Mouse (Mus musculus): ENCODE measurements at regions not wholly inside any gene's neighbourhood (a gene's known extent, or its start where the extent isn't known, plus 50 kb on each side); places are given as distances from the start of the nearest gene placed in this dataset.
A peak's percentile ranks its signal among the peaks of the same experiment; 100 is the strongest.
"Not testable (repeated sequence)": the region's sequence is repeated elsewhere in the genome, so short reads cannot be mapped to it uniquely, and the experiment has no call there.

- no peak for DNase-seq (ENCODE audit: low spot score)
Measured at GRCm38 (mm10) chr8:126877039-126877365, 68.6 kb downstream of the Tomm20 start.

GRCm38 (mm10) chr8:126876300-126877038 lies 69.2 kb downstream of the Tomm20 start:
- DNase-seq (ENCODE audit: low spot score): peak; percentile 41

DNA sequence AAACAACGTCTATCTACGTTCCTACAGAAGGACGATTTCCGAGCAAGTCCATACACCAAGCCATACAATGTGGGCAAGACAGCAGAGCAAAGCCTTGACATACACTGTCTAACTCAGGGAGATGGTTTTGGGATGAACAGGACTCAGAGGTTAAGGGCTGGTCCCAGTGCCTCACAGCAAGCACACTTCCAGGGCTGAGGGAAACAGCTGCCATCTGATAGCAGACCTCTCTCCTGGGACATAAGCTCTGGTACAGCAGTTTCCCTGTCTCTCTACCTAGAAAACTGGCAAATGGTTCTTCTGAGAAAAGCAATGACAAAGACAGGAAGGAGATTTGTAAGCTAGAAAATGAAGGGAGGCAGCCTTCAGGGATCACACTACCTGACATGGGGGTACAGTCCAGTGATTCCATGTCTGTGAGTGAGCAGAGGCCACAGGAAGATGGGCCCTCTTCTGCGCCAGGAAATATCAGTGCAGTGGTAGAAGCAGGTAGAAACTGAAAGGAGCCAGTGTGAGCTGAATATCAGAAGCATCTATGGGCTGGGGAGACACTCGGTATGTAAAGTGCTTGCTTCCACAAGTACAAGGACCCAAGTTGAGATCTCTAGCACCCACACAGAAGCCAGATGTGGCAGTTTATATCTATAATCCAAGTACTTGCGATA lies 70.0 kb downstream of the Tomm20 start:
- no peak for DNase-seq (ENCODE audit: low spot score)

DNA sequence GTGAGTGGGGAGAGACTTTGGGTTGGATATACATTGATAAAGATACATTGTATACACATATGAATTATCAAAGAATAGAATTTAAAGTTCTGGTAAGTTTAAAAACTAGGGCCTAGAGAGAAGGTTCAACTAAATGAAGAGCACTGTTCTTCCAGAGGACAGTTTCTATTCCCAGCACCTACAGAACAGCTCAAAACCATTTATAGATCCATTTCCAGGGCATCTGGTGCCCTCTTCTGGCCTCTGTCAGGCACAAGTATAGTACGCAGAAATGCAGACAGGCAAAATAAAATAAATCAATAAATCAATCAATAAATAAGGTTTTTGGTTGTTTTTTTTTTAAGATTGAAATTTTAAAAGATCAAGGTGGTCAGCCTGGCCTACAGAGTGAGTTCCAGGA lies 70.8 kb downstream of the Tomm20 start:
- DNase-seq (ENCODE audit: low spot score): no peak

DNA sequence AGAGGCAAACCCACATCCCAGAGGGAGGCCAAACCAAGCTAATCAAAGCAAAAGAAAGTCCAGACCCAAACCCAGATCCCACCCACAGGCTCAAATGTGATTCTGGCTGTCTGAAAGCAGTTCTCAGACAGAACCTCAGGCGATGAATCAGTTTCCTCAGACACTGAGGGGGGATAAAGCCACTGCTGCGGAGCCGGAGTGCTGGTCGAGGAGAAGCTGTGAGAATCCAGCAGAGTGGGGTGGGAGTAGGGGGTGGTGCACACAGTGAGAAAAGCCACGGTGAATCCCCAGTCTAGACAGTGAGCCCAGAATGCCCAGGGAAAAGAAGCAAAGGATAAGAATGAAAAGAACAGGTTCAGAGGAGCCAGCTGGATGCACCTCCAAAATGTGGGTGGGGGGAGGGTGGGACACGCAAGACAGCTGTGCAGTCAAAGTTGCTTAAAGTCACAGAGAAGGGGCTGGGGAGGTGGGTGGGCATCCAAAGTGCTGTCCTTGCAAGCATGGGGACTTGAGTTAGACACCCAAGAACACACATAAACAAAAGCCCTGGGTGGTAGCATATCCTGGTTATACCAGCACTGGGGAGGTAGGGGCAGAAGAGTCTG lies 71.4 kb downstream of the Tomm20 start:
- no peak for DNase-seq (ENCODE audit: low spot score)

DNA sequence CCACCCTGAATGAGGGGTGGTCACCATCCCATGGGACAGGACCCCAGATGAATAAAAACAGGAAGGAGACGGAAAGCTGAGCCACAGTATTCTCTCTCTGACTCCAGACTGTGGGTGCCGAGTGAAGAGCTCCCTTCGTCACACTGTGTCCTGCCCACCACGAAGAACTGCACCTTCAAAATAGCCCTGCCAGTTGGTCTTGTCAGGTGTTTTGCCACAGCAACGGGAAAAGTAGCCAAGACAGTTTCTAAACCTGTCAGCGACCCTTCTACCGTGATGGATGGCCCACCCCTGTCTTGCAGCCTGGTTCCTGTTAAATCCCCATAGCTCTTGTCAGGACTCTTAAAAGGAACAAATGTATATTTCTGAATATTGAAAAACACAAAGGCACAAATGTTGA lies 72.3 kb downstream of the Tomm20 start:
- no peak for DNase-seq (ENCODE audit: low spot score)

- DNase-seq (ENCODE audit: low spot score): no peak
Measured at GRCm38 (mm10) chr8:126872574-126872973, 73.1 kb downstream of the Tomm20 start.

DNA sequence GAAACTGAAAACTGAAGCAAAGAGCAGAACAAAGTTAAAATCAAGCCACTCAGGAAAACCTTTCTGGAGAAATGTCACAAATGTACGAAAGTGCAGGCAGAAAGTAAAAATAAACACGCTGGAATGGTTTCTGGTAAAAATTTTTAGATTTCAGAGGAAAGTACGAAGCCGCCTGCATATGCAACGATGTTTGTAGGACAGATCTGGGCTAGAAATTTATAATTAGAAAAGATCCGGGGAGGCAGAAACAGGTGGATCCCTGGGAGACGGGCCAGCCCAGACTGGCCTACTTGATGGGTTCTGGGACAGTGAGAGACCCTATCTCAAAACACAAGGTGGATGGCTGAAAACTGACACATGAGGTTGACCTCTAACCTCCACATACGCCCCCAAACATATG lies 73.5 kb downstream of the Tomm20 start:
- no peak for DNase-seq (ENCODE audit: low spot score)

DNA sequence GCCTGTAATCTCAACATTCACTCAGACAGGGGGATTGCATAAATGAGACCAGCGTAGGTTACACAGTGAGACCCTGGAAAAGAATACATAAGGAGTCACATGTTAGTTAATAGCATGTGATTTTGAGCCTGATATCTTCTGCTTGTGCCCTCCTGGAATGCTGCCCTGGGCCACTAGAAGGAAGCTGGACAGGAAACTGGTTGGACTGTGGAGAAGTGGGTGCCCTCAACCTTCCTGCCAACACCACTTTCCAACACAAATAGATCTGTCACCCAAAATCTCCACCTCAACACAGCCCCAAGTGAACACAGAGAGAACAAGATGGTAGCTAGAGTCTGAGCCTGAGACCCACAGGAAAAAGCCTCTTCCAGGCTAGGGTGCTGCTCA lies 76.2 kb downstream of the Tomm20 start:
- DNase-seq (ENCODE audit: low spot score): no peak

- DNase-seq (ENCODE audit: low spot score): no peak
Measured at GRCm38 (mm10) chr8:126868831-126869463, 76.7 kb downstream of the Tomm20 start.

DNA sequence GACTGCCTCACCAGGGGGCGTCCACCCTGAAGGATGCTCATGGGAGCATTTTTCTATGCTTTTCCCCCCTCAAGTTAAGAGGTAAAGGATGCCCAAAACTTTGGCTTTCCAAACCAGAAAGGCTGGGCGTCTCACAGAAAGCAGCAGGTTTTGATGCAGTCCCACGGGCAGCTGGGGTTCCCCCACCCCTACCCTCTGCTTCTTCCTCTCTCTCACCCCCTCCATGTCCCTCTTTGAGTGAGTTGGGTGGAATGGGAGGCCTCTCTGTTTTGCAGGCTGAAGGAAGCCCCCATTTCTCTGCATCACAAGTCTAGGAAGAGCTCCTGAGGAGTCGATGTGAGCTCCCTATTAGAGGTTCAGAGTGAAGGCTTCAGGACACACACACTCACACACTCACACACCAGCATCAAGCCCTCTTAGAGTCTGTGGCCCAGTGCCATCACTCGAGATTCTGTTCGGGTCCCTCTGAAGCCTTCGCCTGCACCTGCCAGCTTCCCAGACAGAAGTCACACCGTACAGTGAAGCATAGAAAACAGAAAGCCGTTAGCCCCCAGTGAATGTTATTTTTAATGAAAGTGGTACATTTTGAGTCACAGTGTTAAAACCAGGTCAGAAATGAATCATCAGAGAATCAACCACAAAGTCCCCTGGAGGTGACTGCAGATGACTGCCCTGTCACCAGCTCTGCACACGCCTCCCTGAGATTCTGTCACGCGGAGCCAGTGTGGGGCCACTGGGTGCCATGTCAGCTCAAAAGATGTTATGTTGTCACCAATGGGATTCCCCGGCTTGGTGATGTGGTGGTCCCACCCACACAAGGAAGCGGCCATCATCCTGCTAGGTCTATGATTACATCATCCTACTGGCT lies 78.3 kb downstream of the Tomm20 start:
- no peak for DNase-seq (ENCODE audit: low spot score)

- DNase-seq (ENCODE audit: low spot score): no peak
Measured at GRCm38 (mm10) chr8:126864314-126864948, 81.2 kb downstream of the Tomm20 start.

DNA sequence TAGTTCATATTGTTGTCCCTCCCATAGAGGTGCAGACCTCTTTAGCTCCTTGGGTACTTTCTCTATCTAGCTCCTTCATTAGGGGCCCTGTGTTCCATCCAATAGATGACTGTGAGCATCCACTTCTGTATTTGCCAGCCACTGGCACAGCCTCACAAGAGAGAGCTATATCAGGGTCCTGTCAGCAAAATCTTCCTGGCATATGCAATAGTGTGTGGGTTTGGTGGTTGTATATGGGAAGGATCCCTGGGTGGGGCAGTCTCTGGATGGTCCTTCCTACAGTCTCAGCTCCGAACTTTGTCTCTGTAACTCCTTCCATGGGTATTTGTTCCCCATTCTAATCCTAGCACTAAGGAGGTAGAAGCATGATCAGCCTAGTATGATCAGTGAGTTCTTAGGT lies 82.0 kb downstream of the Tomm20 start:
- DNase-seq (ENCODE audit: low spot score): not testable (repeated sequence)

DNA sequence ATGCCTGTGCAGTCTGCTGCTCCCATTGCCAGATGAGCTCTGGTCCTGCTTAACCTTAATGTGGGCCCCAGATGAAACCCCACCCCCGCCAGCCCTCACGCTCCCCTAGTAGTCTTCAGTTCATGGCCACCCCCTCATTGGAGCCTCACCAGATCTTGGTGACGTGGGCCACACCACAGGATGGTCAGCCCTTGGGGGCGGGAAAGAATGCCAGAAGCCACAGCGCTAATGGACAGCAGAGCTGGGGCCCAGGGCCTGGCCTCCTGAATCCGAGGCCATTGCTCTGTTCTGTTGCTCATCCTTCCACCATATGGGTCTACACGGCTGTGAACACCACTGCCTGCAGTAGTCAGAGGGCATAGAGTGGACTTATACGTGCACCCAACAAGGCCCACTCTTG lies 83.9 kb downstream of the Tomm20 start:
- no peak for DNase-seq (ENCODE audit: low spot score)

- no peak for DNase-seq (ENCODE audit: low spot score)
Measured at GRCm38 (mm10) chr8:126860630-126861029, 85.0 kb downstream of the Tomm20 start.

GRCm38 (mm10) chr8:126859706-126860424 lies 85.8 kb downstream of the Tomm20 start:
- DNase-seq (ENCODE audit: low spot score): no peak

- no peak for DNase-seq (ENCODE audit: low spot score)
Measured at GRCm38 (mm10) chr8:126857307-126858203, 88.1 kb downstream of the Tomm20 start.

DNA sequence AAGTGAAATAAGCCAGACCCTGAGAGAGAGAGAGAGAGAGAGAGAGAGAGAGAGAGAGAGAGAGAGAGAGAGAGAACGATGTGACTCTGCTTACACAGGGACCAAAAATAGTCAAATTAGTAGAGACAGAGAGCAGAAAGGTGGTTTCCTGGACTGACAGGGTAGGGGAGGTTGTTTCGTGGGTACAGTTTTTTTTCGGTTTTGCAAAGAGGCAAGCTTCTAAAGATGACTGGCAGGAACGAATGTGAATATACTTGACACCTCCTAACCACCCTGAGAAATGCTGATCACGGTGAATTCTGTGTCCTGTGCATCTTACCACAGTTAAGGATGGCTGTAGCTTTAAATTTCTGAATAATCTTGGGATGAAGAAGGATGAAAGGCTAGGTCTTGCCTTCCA lies 89.7 kb downstream of the Tomm20 start:
- no peak for DNase-seq (ENCODE audit: low spot score)

DNA sequence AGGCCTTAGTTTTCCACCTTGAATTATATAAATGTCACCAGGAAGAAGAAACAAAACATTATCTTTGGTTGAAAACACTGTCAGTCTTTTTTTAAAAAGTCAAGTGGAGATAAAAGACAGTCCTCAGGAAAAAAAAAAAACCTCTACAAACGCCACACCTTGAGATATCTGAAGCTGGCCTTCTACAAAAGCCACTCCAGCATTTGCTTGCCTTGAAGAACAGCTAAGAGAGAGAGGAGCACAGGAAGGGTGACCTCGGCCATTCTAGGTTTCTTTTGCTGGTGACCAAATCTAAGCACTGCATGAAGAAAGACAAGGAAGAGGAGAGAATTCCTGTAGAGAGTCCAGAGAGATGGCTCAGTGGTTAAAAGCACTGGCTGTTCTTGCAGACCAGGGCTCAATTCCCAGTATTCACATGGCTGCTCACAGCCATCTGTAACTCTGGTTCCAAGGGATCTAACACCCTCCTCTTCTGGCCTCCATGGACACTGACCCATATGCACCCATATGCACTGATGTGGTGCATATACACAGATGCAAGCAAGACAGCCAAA lies 90.5 kb downstream of the Tomm20 start:
- DNase-seq (ENCODE audit: low spot score): no peak
